10 mouse cellular contexts compared by ENCODE assay signal in the genomic region with DNA sequence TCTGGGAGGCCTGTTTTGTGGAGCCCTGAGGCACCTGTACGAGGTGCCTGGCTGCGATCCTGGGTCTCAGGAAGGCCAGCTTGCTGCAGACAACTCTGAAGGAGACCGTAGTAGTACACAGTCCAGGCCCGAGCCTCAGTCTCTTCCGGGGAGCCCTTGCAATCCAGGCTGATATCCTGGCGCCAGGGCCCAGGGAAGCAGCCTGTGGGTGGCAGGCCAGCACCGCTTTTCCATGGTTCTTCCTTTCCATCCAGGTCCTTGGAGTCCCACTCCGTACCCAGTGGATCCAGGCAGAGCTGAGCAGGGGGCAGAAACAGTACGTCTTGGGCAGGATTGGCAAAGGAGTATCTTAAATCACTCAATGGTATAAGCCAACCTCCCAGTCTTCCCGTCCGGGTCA. TPM values are rescaled to one million over a fixed set of nuclear protein-coding genes. Genes with fewer than 3 reads are reported as not detected.
DNase-seq lines count a peak whose midpoint lies in the region; ATAC-seq and TF ChIP-seq lines count a peak whose summit lies in the region.
"Had no signal": no experiment of that assay in that cellular context is flagged by ENCODE, and none has a peak within 500 bp of the region (broad histone marks: within the 10 kb centered on the region; RNA-seq: fewer than 3 reads in every experiment).

No protein-coding gene starts in this region.

- H3K4me3 ChIP-seq in gastrocnemius, adult 2 months, result peak overlapping the region; percentile 34
- H3K4me3 ChIP-seq in kidney, embryonic 16.5 days (ENCODE audit: low read length), result no peak overlapping the region
- H3K4me3 ChIP-seq in neural tube, embryonic 11.5 days (ENCODE audit: low read depth, low read length), result no peak overlapping the region
- no peak overlapping the region for H3K4me3 ChIP-seq in neural tube, embryonic 15.5 days (replicated peaks)
- no peak overlapping the region for H3K4me3 ChIP-seq in intestine, postnatal 0 days (ENCODE audit: low read depth, low read length)

- no peak overlapping the region for H3K4me2 ChIP-seq in kidney, embryonic 16.5 days (replicated peaks; ENCODE audit: low read depth, low read length)
- H3K4me2 ChIP-seq in neural tube, embryonic 11.5 days (ENCODE audit: low read depth), result no peak overlapping the region
- H3K4me2 ChIP-seq in neural tube, embryonic 15.5 days, result no peak overlapping the region
- H3K4me2 ChIP-seq in intestine, postnatal 0 days (replicated peaks; ENCODE audit: low read depth), result no peak overlapping the region

- WGBS in kidney, embryonic 16.5 days, result 57% methylated on average over 11 of the region's 11 CpGs
- 51% methylated on average over 11 of the region's 11 CpGs for WGBS in neural tube, embryonic 11.5 days
- 53% methylated on average over 11 of the region's 11 CpGs for WGBS in neural tube, embryonic 15.5 days
- 74% methylated on average over 11 of the region's 11 CpGs for WGBS in intestine, postnatal 0 days

- ATAC-seq in kidney, embryonic 16.5 days (ENCODE audit: low FRiP score, low TSS enrichment), result no peak
- no peak for ATAC-seq in neural tube, embryonic 11.5 days (ENCODE audit: insufficient read depth, low FRiP score, low TSS enrichment)
- no peak for ATAC-seq in neural tube, embryonic 15.5 days (ENCODE audit: low FRiP score)
- ATAC-seq in intestine, postnatal 0 days, result no peak
- ATAC-seq: hindbrain, embryonic 16.5 days had no signal

- no peaks in the 10 kb centered on the region for H3K27me3 ChIP-seq in kidney, embryonic 16.5 days (ENCODE audit: insufficient read depth, low read length)
- H3K27me3 ChIP-seq in neural tube, embryonic 11.5 days (ENCODE audit: control insufficient read depth, insufficient read depth, low read length), result no peaks in the 10 kb centered on the region
- H3K27me3 ChIP-seq in neural tube, embryonic 15.5 days (replicated peaks), result no peaks in the 10 kb centered on the region
- no peaks in the 10 kb centered on the region for H3K27me3 ChIP-seq in intestine, postnatal 0 days (replicated peaks; ENCODE audit: control insufficient read depth, insufficient read depth, low read length)

- peak; percentile 51 for DNase-seq in gastrocnemius, adult 2 months
- DNase-seq in gastrocnemius, postnatal 36 days, result no peak
- DNase-seq in kidney, postnatal 4 days, result no peak
- DNase-seq in neural tube, embryonic 11.5 days (ENCODE audit: low spot score), result no peak
- no peak for DNase-seq in layer of hippocampus, adult 11-12 months (ENCODE audit: low spot score)
- DNase-seq: cerebellum, postnatal 36 days had no signal

- no peaks in the 10 kb centered on the region for H3K36me3 ChIP-seq in kidney, embryonic 16.5 days (ENCODE audit: insufficient read depth, low read length)
- H3K36me3 ChIP-seq in neural tube, embryonic 11.5 days (ENCODE audit: control insufficient read depth, insufficient read depth, low read length), result no peaks in the 10 kb centered on the region
- H3K36me3 ChIP-seq in neural tube, embryonic 15.5 days, result no peaks in the 10 kb centered on the region
- H3K36me3 ChIP-seq in intestine, postnatal 0 days (ENCODE audit: control insufficient read depth, insufficient read depth), result no peaks in the 10 kb centered on the region

- peak overlapping the region; percentile 98 for H3K27ac ChIP-seq in gastrocnemius, adult 2 months
- no peak overlapping the region for H3K27ac ChIP-seq in kidney, embryonic 16.5 days (ENCODE audit: low read length)
- H3K27ac ChIP-seq in neural tube, embryonic 11.5 days (ENCODE audit: low read depth, low read length), result no peak overlapping the region
- H3K27ac ChIP-seq in neural tube, embryonic 15.5 days (replicated peaks), result no peak overlapping the region
- H3K27ac ChIP-seq in intestine, postnatal 0 days (ENCODE audit: low read depth, low read length), result no peak overlapping the region

- H3K9ac ChIP-seq in kidney, embryonic 16.5 days (replicated peaks; ENCODE audit: low read length), result peak overlapping the region; percentile 32; the same call in 1 of the 2 replicates
- H3K9ac ChIP-seq in neural tube, embryonic 11.5 days (ENCODE audit: low read length), result peak overlapping the region; percentile 22; the same call in 1 of the 2 replicates
- no peak overlapping the region for H3K9ac ChIP-seq in neural tube, embryonic 15.5 days (replicated peaks)
- no peak overlapping the region for H3K9ac ChIP-seq in intestine, postnatal 0 days (ENCODE audit: low read depth, low read length)

- H3K4me1 ChIP-seq in kidney, embryonic 16.5 days (ENCODE audit: insufficient read depth, low read length), result peaks cover 40% of the 10 kb centered on the region
- H3K4me1 ChIP-seq in neural tube, embryonic 11.5 days (ENCODE audit: control insufficient read depth, insufficient read depth, low read length), result peaks cover 10% of the 10 kb centered on the region; the same call in 1 of the 2 replicates
- peaks cover 25% of the 10 kb centered on the region for H3K4me1 ChIP-seq in neural tube, embryonic 15.5 days
- H3K4me1 ChIP-seq in intestine, postnatal 0 days (replicated peaks; ENCODE audit: control insufficient read depth, insufficient read depth, low read length), result peaks cover 9% of the 10 kb centered on the region; the same call in 1 of the 2 replicates

- intact Hi-C loops in gastrocnemius, adult 2 months (cut with DNase I), result no loop called here
- intact Hi-C loops in gastrocnemius, postnatal 36 days (cut with DNase I), result loop anchor here (5.0 kb wide), 1 partner anchor 54 kb away; no protein-coding TSS in a partner anchor

- TF ChIP-seq CTCF in gastrocnemius, adult 2 months (IDR thresholded peaks at IDR 0.05), result peak; percentile 26; the same call in 1 of the 2 replicates
- TF ChIP-seq CTCF in intestine, postnatal 0 days (IDR thresholded peaks at IDR 0.05; ENCODE audit: low read depth), result peak; percentile 24

- H3K9me3 ChIP-seq in kidney, embryonic 16.5 days (ENCODE audit: low read length), result no peaks in the 10 kb centered on the region
- no peaks in the 10 kb centered on the region for H3K9me3 ChIP-seq in neural tube, embryonic 11.5 days (ENCODE audit: control insufficient read depth, low read length)
- H3K9me3 ChIP-seq in neural tube, embryonic 15.5 days (replicated peaks), result no peaks in the 10 kb centered on the region
- no peaks in the 10 kb centered on the region for H3K9me3 ChIP-seq in intestine, postnatal 0 days (ENCODE audit: control insufficient read depth)

RNA-seq across cellular contexts. Expression of a gene that starts 2.4 kb away (rescaled TPM):
- 10 to 100 TPM; 23.1 to 25.9 TPM for total RNA-seq in gastrocnemius, adult 2 months (2021)
- 10 to 100 TPM; 26.0 to 26.2 TPM for total RNA-seq in gastrocnemius, postnatal 36 days (2021)
- polyA plus RNA-seq in kidney, embryonic 16.5 days (2015; fragmentation: Nextera tagmentation; extraction: Ambion mirVana), result 2.9 and 3.3 TPM in 2 replicates
- 2.9 and 3.8 TPM in 2 replicates for polyA plus RNA-seq in neural tube, embryonic 11.5 days (2014; fragmentation: Nextera tagmentation; extraction: Ambion mirVana)
- polyA plus RNA-seq in neural tube, embryonic 15.5 days (2015; fragmentation: Nextera tagmentation; extraction: Ambion mirVana), result 5.9 and 6.4 TPM in 2 replicates
- 0.90 TPM in 2 replicates for polyA plus RNA-seq in intestine, postnatal 0 days (2015; fragmentation: Nextera tagmentation; extraction: Ambion mirVana)

RNA-seq across cellular contexts. Expression of a gene that starts 9.8 kb away (rescaled TPM):
- 10 to 100 TPM; 24.8 to 27.8 TPM for total RNA-seq in gastrocnemius, adult 2 months (2021)
- 10 to 100 TPM; 25.2 to 26.8 TPM for total RNA-seq in gastrocnemius, postnatal 36 days (2021)
- 62.9 and 63.7 TPM in 2 replicates for polyA plus RNA-seq in kidney, embryonic 16.5 days (2015; fragmentation: Nextera tagmentation; extraction: Ambion mirVana)
- polyA plus RNA-seq in neural tube, embryonic 11.5 days (2014; fragmentation: Nextera tagmentation; extraction: Ambion mirVana), result 52.6 and 52.7 TPM in 2 replicates
- polyA plus RNA-seq in neural tube, embryonic 15.5 days (2015; fragmentation: Nextera tagmentation; extraction: Ambion mirVana), result 54.4 and 56.3 TPM in 2 replicates
- 33.9 and 35.1 TPM in 2 replicates for polyA plus RNA-seq in intestine, postnatal 0 days (2015; fragmentation: Nextera tagmentation; extraction: Ambion mirVana)

RNA-seq across cellular contexts. Expression of a gene that starts 18.2 kb away (rescaled TPM):
- total RNA-seq in gastrocnemius, adult 2 months (2021), result 1 to 10 TPM; 6.7 to 6.8 TPM
- 1 to 10 TPM; 4.7 to 5.6 TPM for total RNA-seq in gastrocnemius, postnatal 36 days (2021)
- polyA plus RNA-seq in kidney, embryonic 16.5 days (2015; fragmentation: Nextera tagmentation; extraction: Ambion mirVana), result 2.5 and 3.1 TPM in 2 replicates
- polyA plus RNA-seq in neural tube, embryonic 11.5 days (2014; fragmentation: Nextera tagmentation; extraction: Ambion mirVana), result 0.68 and 1.1 TPM in 2 replicates
- polyA plus RNA-seq in neural tube, embryonic 15.5 days (2015; fragmentation: Nextera tagmentation; extraction: Ambion mirVana), result 0.74 and 20.7 TPM in 2 replicates
- polyA plus RNA-seq in intestine, postnatal 0 days (2015; fragmentation: Nextera tagmentation; extraction: Ambion mirVana), result 2.0 and 2.3 TPM in 2 replicates

RNA-seq across cellular contexts. Expression of a gene that starts 18.9 kb away (rescaled TPM):
- total RNA-seq in gastrocnemius, adult 2 months (2021), result 100 to 1,000 TPM; 201 to 214 TPM
- total RNA-seq in gastrocnemius, postnatal 36 days (2021), result 100 to 1,000 TPM; 196 to 211 TPM
- 1,050 and 1,120 TPM in 2 replicates for polyA plus RNA-seq in kidney, embryonic 16.5 days (2015; fragmentation: Nextera tagmentation; extraction: Ambion mirVana)
- 928 and 939 TPM in 2 replicates for polyA plus RNA-seq in neural tube, embryonic 11.5 days (2014; fragmentation: Nextera tagmentation; extraction: Ambion mirVana)
- 589 and 681 TPM in 2 replicates for polyA plus RNA-seq in neural tube, embryonic 15.5 days (2015; fragmentation: Nextera tagmentation; extraction: Ambion mirVana)
- polyA plus RNA-seq in intestine, postnatal 0 days (2015; fragmentation: Nextera tagmentation; extraction: Ambion mirVana), result 370 and 382 TPM in 2 replicates

RNA-seq across cellular contexts. Expression of a gene that starts 19.5 kb away (rescaled TPM):
- under 1 TPM in 1 of 2 experiments, not detected in 1; 0.43 TPM for total RNA-seq in gastrocnemius, adult 2 months (2021)
- total RNA-seq in gastrocnemius, postnatal 36 days (2021), result 1 to 10 TPM in 1 of 2 experiments, under 1 TPM in 1; 0.86 to 1.8 TPM
- 0.49 and 1.1 TPM in 2 replicates for polyA plus RNA-seq in kidney, embryonic 16.5 days (2015; fragmentation: Nextera tagmentation; extraction: Ambion mirVana)
- polyA plus RNA-seq in neural tube, embryonic 11.5 days (2014; fragmentation: Nextera tagmentation; extraction: Ambion mirVana), result 0.92 and 1.8 TPM in 2 replicates
- 1.0 and 52.3 TPM in 2 replicates for polyA plus RNA-seq in neural tube, embryonic 15.5 days (2015; fragmentation: Nextera tagmentation; extraction: Ambion mirVana)
- 2.7 and 3.4 TPM in 2 replicates for polyA plus RNA-seq in intestine, postnatal 0 days (2015; fragmentation: Nextera tagmentation; extraction: Ambion mirVana)

Comparison
In these comparisons a context has a peak if more than half of its experiments do, and no peak if none do; other contexts are left out.
1. H3K9ac ChIP-seq: peak in kidney, embryonic 16.5 days (single experiment) and neural tube, embryonic 11.5 days (single experiment); none in neural tube, embryonic 15.5 days (single experiment) and intestine, postnatal 0 days (single experiment).